Mouse (Mus musculus) cortical plate, adult 2 months (tissue): ENCODE results near the gene Ccdc78. TPM values are rescaled to one million over a fixed set of nuclear protein-coding genes. Genes with fewer than 3 reads are reported as not detected.

Experiments used
- H3K27ac ChIP-seq: fragments of 200-500 bp; 2 replicates; pipeline ENCODE4 v1.5.1; 2012; ENCODE audit warnings: low read length, control low read depth, inconsistent platforms; ENCODE audit not compliant: insufficient read depth
- H3K4me1 ChIP-seq: fragments of 200-500 bp; 2 replicates; pipeline ENCODE4 v1.6.1; 2011; ENCODE audit warnings: low read length; ENCODE audit not compliant: control insufficient read depth, insufficient read depth
- H3K4me3 ChIP-seq: fragments of 200-500 bp; 2 replicates; pipeline ENCODE4 v1.5.1; 2011; ENCODE audit warnings: mild to moderate bottlenecking, low read length, control low read depth; ENCODE audit not compliant: insufficient read depth
- CTCF ChIP-seq: fragments of 200-500 bp; IDR thresholded peaks from 2 replicates; pipeline ENCODE4 v1.5.1; 2011; ENCODE audit warnings: mild to moderate bottlenecking, control low read depth, low read length; ENCODE audit not compliant: insufficient read depth; ENCODE audit errors: extremely low read depth
- POLR2A ChIP-seq: fragments of 200-500 bp; IDR thresholded peaks from 2 replicates; pipeline ENCODE4 v1.6.1; 2011; ENCODE audit warnings: mild to moderate bottlenecking, low read length, control low read depth; ENCODE audit not compliant: insufficient read depth; ENCODE audit errors: extremely low read depth
- polyA plus RNA-seq: library from polyadenylated mRNA; depleted of rRNA; stranded (reverse); fragments of >200 nt; gene quantifications from 2 replicates; pipeline ENCODE4 v1.2.3, GENCODE M21; 2012

Gene Ccdc78
- polyA plus RNA-seq, 1 experiment = 0.52 TPM

DNA sequence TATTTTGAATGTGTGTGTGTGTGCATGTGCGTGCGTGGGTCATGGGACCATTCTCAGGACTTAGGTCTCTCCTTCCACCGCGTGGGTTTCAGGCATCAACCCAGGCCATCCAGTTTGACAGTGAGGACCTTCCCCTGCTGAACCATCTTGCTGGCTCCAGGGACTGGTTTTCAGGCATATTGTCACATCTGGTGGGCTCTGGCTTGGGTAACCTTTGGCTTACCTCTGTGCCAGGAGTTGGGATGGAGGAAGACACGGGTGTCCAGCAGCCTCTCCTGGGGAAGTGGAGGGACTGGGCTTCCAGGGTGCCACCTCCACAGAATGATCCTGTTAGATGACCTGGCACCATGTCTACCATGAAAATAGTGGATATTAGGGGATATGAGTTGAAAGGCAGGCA, 8.4 kb upstream of the Ccdc78 start:
- H3K4me3 ChIP-seq = no peak overlapping the region
- no peak overlapping the region for H3K27ac ChIP-seq
- peaks cover 4% of the 10 kb centered on the region; the same call in 1 of the 2 replicates for H3K4me1 ChIP-seq
- no peak for TF ChIP-seq POLR2A

DNA sequence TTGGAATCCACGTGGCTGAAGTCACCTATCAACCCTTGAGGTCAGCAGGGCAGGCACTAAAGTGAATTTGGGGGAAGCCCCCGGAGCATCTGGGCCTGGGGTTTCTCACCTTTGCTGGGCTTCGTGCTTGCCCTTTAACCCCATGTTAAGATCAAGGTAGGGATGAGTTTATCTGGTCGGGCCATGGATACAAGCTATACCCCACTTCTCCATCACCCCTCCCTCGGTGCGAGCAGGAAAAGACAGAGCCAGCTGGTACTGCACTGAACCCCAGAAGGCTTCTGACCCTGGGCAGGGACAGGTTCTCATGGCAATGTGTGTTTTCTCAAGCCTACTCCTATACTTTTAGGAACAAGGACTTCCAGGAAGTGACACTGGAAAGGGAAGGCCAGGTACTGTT, 5.0 kb upstream of the Ccdc78 start:
- TF ChIP-seq CTCF = no peak
- no peak for TF ChIP-seq POLR2A
- Histone ChIP-seq H3K27ac (no peak overlapping the region), H3K4me1 (peaks cover 7% of the 10 kb centered on the region), H3K4me3 (no peak overlapping the region)

DNA sequence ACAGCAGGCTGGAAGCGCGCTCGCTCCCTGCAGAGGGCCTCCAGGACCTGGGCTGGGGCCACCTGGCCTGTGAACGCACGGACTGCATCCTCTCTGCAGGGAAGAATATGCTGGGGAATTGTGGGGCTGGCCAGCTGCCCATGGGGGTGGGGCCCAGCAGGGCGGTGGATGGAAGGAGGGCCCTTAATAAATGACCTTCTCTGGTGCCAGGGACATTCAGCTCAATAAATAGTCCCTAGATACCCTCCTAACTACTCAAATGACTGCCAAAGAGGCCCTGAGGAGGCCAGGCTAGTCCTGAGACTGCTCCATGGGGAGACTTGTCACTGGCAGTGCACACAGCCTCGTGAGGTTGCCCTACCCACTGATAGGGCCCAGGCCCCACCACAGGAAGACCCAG, 3.3 kb upstream of the Ccdc78 start:
- H3K27ac ChIP-seq = no peak overlapping the region
- TF ChIP-seq POLR2A = 0 out of 2 replicates have a peak, but pooled peaks have one; percentile 11
- TF ChIP-seq CTCF = no peak
- peaks cover 7% of the 10 kb centered on the region for H3K4me1 ChIP-seq
- peak overlapping the region; percentile 74; the same call in 1 of the 2 replicates for H3K4me3 ChIP-seq

DNA sequence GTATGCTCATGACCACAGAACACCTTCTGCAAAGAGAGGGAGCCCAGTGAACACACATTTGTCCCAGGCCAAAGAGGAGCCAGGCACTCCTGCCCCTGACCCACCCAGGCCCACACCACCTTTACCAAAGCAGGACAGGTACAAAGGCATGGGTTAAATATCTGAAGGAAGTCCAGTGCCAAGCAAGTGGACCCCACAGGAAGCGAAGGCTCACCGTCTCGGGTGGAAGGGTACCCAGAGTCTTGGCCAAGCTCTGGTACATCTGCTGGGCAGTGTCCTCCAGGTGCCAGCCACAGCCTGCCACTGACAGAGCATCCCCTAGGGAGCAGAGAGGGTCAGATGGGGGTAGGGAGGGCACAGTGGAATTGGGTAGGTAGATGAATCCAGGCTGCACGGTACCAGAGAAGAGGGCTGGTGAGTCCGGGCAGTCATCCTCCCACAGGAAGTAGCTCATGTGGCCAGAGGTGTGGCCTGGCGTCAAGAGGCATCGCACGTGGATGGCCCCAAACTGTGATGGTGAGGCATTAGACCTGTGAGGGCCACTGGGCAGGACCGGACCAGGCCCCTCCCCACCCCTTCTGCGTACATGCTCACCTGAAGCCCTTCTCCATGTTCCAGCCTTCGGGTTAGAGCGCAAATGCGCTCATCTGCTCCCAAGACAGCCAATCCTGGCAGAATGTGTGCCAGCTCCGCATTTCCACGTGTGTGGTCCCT, 2.4 kb upstream of the Ccdc78 start:
- Histone ChIP-seq H3K4me1 (peaks cover 7% of the 10 kb centered on the region), H3K4me3 (peak overlapping the region; percentile 74), H3K27ac (no peak overlapping the region)
- TF ChIP-seq CTCF = no peak
- TF ChIP-seq POLR2A = no peak

DNA sequence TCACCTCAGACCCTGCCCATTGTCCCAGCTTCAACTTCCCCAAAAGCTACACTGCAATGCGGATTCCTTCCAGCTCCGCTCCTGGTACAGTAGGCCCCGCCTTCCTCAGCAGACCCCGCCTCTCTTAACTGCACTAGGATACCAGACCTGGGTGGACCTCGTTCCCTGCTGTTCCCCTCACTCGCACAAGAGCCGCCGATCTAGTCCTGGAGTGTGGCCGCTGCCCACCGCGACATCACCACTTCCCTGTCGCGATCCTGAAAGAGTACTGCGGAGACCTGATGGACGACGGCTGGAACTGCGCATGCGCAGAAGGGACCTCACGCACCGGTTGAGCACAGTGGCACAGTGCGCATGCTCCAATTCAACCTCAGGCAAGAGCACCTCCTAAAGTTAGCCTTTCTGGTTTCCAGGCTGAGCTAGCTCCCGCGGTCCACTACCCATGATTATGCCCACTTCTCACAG, 1.1 kb upstream of the Ccdc78 start, which contains the start of gene Haghl:
TSS of gene Haghl (minus strand) at position 393 of the 465 bp plus-strand sequence.
- Histone ChIP-seq H3K27ac (peak within 1 kb of the TSS; percentile 55; the same call in 1 of the 2 replicates), H3K4me1 (peaks cover 7% of the 10 kb centered on the region), H3K4me3 (peak within 1 kb of the TSS; percentile 74)
- no peak for TF ChIP-seq CTCF
- TF ChIP-seq POLR2A = peak; percentile 94

DNA sequence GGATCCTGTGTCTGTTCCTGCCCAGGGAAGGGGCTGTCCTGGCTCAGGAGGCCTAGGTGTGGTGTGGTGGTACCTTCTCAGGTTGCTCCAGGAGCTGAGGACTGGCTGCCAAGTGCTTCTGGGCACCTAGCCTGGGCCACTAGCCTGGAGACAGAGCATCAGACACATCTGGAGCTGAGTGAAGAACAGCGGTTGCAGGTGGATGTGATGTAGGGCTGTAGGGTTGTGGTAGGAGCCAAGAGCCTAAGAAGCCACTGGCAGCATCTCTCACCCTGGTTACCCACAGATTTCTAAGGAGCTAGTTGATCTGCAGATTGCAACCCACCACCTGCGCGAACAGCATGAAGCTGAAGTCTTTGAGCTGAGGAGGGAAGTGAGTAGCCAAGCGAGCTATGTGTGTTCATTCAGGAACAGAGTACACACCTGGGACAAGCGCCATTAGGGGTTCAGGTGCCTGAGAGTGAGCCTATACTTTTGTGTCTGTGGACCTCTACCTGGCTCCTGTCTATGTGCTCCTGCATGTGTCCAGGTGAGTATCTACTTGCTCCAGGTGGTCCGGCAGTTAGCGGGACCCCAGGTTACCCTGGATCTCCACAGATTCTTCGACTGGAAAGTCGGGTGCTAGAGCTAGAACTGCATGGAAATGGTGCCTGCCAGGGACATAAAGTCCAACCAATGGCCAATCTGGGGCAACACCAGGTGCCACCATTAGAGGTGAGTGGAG, 563 bp downstream of the Ccdc78 start:
- H3K4me1 ChIP-seq = peaks cover 10% of the 10 kb centered on the region
- TF ChIP-seq POLR2A (0 out of 2 replicates have a peak, but pooled peaks have one; percentile 5), CTCF (no peak)
- no peak overlapping the region for H3K27ac ChIP-seq
- H3K4me3 ChIP-seq = no peak overlapping the region

DNA sequence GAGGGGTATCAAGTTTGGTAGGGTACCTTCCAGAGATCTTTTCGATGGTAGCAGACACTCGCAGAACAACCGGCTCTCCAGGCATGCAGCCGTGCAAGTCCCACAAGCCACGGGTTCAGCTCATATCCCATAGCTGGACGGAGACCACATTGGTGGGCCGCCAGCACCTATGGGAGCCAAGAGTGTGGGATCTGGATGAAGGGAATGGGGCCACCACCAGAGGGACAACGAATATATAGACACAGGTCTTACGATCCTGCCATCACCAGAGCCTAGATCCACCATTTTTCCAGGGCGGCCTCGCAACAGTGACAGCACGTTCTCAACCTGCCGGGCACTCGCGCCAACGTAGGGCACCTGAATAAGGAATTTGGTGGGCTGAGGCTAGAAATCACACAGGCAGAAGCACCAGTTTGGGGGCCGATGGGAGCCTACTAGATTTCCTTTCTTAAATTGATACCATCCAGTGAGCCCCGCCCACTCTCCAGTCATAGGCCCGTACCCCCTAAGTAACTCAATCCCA, 5.0 kb downstream of the Ccdc78 start:
- peaks cover 5% of the 10 kb centered on the region for H3K4me1 ChIP-seq
- peak overlapping the region; percentile 75 for H3K4me3 ChIP-seq
- no peak overlapping the region for H3K27ac ChIP-seq
- TF ChIP-seq CTCF (no peak), POLR2A (no peak)

DNA sequence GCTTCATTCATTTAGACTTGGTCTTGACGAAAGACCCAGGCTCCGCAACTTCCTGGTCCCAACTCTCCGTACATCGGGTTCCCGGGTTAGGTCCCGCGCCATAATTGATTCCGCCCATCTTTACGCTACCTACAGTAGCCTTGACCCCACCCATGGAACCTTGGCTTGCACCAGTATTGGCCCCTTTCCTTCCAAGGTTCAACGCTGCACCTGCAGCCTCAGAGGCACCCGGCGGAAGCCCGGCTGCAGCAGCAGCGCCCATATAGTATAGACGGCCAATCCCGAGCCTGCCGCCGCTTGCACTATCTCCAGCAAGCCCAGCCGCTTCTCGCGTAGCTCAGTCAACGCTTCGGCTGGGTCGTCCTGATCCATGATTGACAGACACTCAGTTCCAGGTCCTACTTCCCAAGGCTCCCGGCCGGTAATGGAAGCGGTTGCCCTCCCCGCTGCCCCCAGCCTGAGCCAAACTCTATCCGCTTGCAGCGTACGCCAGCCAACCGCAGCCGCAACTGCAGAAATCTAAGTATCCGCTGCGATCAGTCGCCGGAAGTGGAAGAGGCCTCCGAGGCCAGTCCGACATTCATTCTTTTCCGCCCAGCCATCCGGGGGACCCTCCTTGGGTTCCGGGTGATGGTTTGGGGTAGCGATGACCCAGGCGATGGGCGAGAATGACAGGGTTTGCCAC, 5.6 kb downstream of the Ccdc78 start:
- Histone ChIP-seq H3K4me1 (peaks cover 5% of the 10 kb centered on the region), H3K27ac (peak overlapping the region; percentile 71), H3K4me3 (peak overlapping the region; percentile 75)
- TF ChIP-seq CTCF = no peak
- peak; percentile 86 for TF ChIP-seq POLR2A

DNA sequence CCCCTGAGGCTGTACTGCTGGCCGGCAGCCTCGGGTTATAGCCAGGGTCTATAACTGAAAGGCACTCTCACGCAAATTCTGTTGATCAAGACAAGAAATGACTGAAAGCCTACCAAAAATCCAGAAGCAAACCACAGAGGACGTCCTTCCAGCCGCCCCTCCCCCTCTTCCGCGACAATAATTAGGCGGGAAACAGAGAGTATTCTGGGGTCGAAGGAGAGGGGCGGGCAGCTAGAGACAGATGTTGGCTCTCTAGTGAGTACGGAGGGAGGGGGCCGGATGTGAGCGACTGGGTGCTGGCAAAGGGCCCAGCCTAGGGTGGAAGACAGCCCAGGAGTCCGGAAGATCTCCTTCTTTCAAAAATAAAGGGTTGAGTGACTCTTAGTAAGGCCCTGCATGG, 6.2 kb downstream of the Ccdc78 start, which contains the start of gene Fam173a:
TSS of gene Fam173a (minus strand) at position 287 of the 400 bp plus-strand sequence.
- H3K4me3 ChIP-seq = peak within 1 kb of the TSS; percentile 75

More for the DNA sequence above, 6.2 kb downstream of the Ccdc78 start, which contains the start of gene Fam173a:
- no peak for TF ChIP-seq POLR2A
- TF ChIP-seq CTCF = no peak
- peaks cover 5% of the 10 kb centered on the region for H3K4me1 ChIP-seq
- peak within 1 kb of the TSS; percentile 74 for H3K27ac ChIP-seq
